Mouse (Mus musculus) adrenal gland, adult 2 months (tissue): ENCODE data around the gene Bivm. TPM values are rescaled to one million over a fixed set of nuclear protein-coding genes. Genes with fewer than 3 reads are reported as not detected.

Experiments
- DNase-seq: peaks from one replicate; pipeline ENCODE4 v3.0.0; 2021
- polyA plus RNA-seq: library from polyadenylated mRNA; depleted of rRNA; stranded (reverse); fragments of >200 nt; gene quantifications from 2 replicates; pipeline ENCODE4 v1.2.3, GENCODE M21; 2012; rRNA removed
- total RNA-seq, 2 experiments: library from RNA; stranded (reverse); gene quantifications; 2 replicates each; pipeline ENCODE4 v1.2.3; 2021

Bivm gene
- total and polyA plus RNA-seq, 3 experiments, result 9.2 to 19.4 (median 13.3) TPM

DNA sequence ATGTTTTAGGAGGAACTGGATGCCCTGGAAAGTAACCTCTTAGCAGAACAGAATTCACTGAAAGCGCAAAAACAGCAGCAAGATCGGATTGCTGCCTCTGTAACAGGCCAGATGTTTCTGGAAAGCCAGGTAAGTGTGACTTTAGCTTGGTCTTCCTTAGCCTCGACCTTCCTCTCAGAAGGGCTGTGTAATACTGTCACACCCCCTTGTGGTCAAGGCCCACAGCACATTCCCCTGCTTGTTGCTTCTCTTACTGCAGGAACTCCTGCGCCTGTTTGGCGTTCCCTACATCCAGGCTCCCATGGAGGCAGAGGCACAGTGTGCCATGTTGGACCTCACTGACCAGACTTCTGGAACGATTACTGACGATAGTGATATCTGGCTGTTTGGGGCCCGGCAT is 55.1 kb downstream of the Bivm start:
- DNase-seq, result no peak

DNA sequence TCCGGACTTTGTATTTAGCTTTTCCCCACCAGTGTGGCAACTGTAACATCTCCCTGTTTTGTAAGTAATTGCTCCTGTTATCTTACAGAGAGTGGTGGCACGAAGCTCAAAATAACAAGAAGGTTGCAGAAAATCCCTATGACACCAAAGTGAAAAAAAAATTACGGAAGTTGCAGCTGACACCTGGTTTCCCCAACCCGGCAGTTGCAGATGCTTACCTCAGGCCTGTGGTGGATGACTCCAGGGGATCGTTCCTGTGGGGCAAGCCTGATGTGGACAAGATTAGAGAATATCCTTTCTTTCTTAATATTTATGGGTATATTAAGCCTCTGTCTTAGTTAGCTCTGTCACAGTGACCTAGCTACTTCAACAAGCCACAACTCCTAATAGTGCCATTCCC is 59.3 kb downstream of the Bivm start:
- no peak for DNase-seq

DNA sequence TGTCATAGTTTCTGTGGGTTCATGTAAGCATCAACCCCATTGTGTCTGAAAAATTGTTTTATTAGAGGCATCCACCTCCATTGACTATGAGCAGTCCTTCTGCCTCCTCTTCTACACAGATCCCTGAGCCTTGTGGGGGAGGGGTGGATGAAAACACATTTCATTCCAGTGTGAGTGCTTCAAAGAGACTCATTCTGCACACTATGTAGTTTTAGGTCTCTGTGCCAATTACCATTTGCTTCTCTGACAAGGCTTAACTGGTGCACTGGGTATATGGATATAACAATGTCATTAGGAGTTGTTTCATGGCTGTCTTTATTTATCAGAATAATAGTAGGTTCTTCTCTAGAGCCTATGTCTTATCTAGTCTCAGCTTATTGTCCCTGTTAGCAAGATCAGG is 67.6 kb downstream of the Bivm start:
- peak; percentile 12 for DNase-seq

Other genes starting within 250 kb of the Bivm start
- 10 to 100 TPM; 44.3 to 45.1 TPM for gene Tpp2, start 185.3 kb upstream of the Bivm start, total RNA-seq
- 4.9 and 6.3 TPM in 2 replicates for gene Tpp2, start 185.3 kb upstream of the Bivm start, polyA plus RNA-seq
- not detected for gene Mettl21c, start 98.9 kb upstream of the Bivm start, total RNA-seq
- gene Mettl21c, start 98.9 kb upstream of the Bivm start, polyA plus RNA-seq, result 0.04 TPM in 1 of 2 replicates, not detected in the other
- gene Gm8251, start 57.0 kb upstream of the Bivm start, total RNA-seq, result under 1 TPM in 1 of 2 experiments, not detected in 1; 0.12 TPM
- not detected in 2 replicates for gene Gm8251, start 57.0 kb upstream of the Bivm start, polyA plus RNA-seq
- gene Tex30, start 16.5 kb upstream of the Bivm start, total RNA-seq, result 10 to 100 TPM in 1 of 2 experiments, 1 to 10 TPM in 1; 9.3 to 11.5 TPM
- 1.2 and 1.4 TPM in 2 replicates for gene Tex30, start 16.5 kb upstream of the Bivm start, polyA plus RNA-seq
- 10 to 100 TPM; 15.3 to 17.9 TPM for gene Kdelc1, start 149 bp upstream of the Bivm start, total RNA-seq
- 23.2 and 31.7 TPM in 2 replicates for gene Kdelc1, start 149 bp upstream of the Bivm start, polyA plus RNA-seq
- 10 to 100 TPM; 17.5 to 23.9 TPM for gene Ercc5, start 28.8 kb downstream of the Bivm start, total RNA-seq
- 2.6 and 3.5 TPM in 2 replicates for gene Ercc5, start 28.8 kb downstream of the Bivm start, polyA plus RNA-seq
- not detected for gene Mettl21e, start 100.0 kb downstream of the Bivm start, total RNA-seq
- gene Mettl21e, start 100.0 kb downstream of the Bivm start, polyA plus RNA-seq, result not detected in 2 replicates